Mouse (Mus musculus) lung, postnatal 0 days (tissue): ENCODE measurements around the gene Odf4. TPM values are rescaled to one million over a fixed set of nuclear protein-coding genes. Genes with fewer than 3 reads are reported as not detected.

Source experiments
- ATAC-seq: fragments of 200-750 bp; cut with Nextera tagmentation; 2 replicates; pipeline ENCODE4 v1.8.0; 2017; ENCODE audit warnings: moderate library complexity
- DNase-seq: peaks from one replicate; pipeline ENCODE4 v3.0.0-alpha.2; 2016; ENCODE audit warnings: low spot score
- H3K27ac ChIP-seq: fragments of 300-500 bp; sonication (generic); 2 replicates; pipeline ENCODE4 v1.5.1; 2014; ENCODE audit warnings: antibody characterized with exemption, mild to moderate bottlenecking, low read length, mixed read lengths
- H3K27me3 ChIP-seq: fragments of 300-500 bp; sonication (generic); replicated peaks from 2 replicates; pipeline ENCODE4 v1.6.1; 2014; ENCODE audit warnings: low read length, mixed read lengths; ENCODE audit not compliant: insufficient read depth
- H3K36me3 ChIP-seq: fragments of 300-500 bp; sonication (generic); 2 replicates; pipeline ENCODE4 v1.6.1; 2014; ENCODE audit warnings: low read length, mixed read lengths; ENCODE audit not compliant: insufficient read depth
- H3K4me1 ChIP-seq: fragments of 300-500 bp; sonication (generic); 2 replicates; pipeline ENCODE4 v1.6.1; 2014; ENCODE audit warnings: antibody characterized with exemption, low read depth, low read length, mixed read lengths; ENCODE audit not compliant: insufficient read depth
- H3K4me2 ChIP-seq: fragments of 300-500 bp; sonication (generic); replicated peaks from 2 replicates; pipeline ENCODE4 v1.6.1; 2014; ENCODE audit warnings: low read depth, mild to moderate bottlenecking, low read length, moderate library complexity, mixed read lengths
- H3K4me3 ChIP-seq: fragments of 300-500 bp; sonication (generic); 2 replicates; pipeline ENCODE4 v1.5.1; 2014; ENCODE audit warnings: low read depth, low read length
- H3K9ac ChIP-seq: fragments of 300-500 bp; sonication (generic); replicated peaks from 2 replicates; pipeline ENCODE4 v1.6.1; 2014; ENCODE audit warnings: low read depth, mild to moderate bottlenecking
- H3K9me3 ChIP-seq: fragments of 300-500 bp; sonication (generic); 2 replicates; pipeline ENCODE4 v1.6.1; 2016; ENCODE audit warnings: low read length, mixed read lengths
- CTCF ChIP-seq: IDR thresholded peaks from 2 replicates; pipeline ENCODE4 v1.5.1; 2016; ENCODE audit warnings: antibody characterized with exemption, mild to moderate bottlenecking
- EP300 ChIP-seq: IDR thresholded peaks from 2 replicates; pipeline ENCODE4 v1.6.1; 2016; ENCODE audit warnings: antibody characterized with exemption, mild to moderate bottlenecking, control low read depth
- WGBS: fragments of 180-500 bp; shearing (Covaris S2); extraction: QIAGEN DNeasy Blood & Tissue Kit; methylation state at CpG from one replicate; pipeline ENCODE4 v1.1.7; 2014; 5-methylcytosine and 5-hydroxymethylcytosine counted together
- polyA plus RNA-seq: library from polyadenylated mRNA; unstranded; fragments of >200 nt; fragmentation: Nextera tagmentation; extraction: Ambion mirVana; gene quantifications from 2 replicates; pipeline ENCODE4 v1.2.1, GENCODE M21; 2015

Odf4 gene
- polyA plus RNA-seq, 1 experiment from 2014 or later: not detected

DNA sequence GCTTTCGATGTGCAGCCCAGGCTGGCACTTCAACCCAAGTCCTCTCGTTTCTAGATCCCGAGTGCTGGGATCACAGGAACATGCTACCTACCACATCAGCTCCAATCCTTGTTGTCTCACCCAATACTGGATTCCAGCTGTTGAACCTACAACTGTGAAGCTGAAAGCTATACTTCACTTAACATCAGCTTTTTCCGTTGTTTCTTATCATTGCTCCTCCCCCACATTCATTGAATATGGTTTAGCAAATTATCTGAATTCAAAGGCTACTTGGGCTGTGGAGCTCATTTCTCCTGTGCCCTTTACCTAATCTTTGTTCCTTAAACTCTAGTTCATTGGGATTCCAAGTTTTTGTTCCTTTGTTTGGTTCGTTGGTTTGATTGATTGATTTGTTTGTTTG lies 48.1 kb downstream of the Odf4 start:
- ATAC-seq: no peak
- Histone ChIP-seq H3K4me3 (no peak overlapping the region), H3K27me3 (no peaks in the 10 kb centered on the region), H3K9ac (no peak overlapping the region), H3K9me3 (no peaks in the 10 kb centered on the region), H3K36me3 (no peaks in the 10 kb centered on the region), H3K4me1 (no peaks in the 10 kb centered on the region), H3K4me2 (no peak overlapping the region), H3K27ac (no peak overlapping the region)
- DNase-seq: no peak
- TF ChIP-seq EP300: no peak
- no peak for TF ChIP-seq CTCF
- WGBS: 74% methylated on average over 5 of the region's 5 CpGs

DNA sequence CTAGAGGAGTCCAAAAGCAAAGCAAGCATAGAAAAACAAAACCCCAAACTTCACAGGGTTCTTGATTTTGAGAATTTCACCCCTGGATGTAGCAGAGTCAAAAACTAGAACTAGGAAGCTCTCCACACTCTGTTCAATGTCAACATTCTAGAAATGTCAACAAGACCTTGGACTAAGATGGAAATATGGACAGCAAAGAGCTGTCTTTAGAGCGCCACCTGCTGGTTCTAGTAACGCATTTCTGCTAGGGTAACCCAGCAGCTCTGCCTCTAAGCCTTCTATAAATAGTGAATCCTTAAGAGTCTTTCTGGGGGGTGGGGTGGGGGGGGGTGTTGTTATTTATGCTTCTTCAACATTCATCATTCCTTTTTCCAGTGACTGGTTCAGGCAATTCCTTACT lies 52.0 kb downstream of the Odf4 start:
- WGBS: 0% methylated on average over 2 of the region's 2 CpGs
- no peak overlapping the region for H3K9ac ChIP-seq
- DNase-seq: peak; percentile 92
- peak; percentile 46 for ATAC-seq
- H3K36me3 ChIP-seq: no peaks in the 10 kb centered on the region
- no peak overlapping the region for H3K27ac ChIP-seq
- no peak overlapping the region for H3K4me3 ChIP-seq
- H3K4me1 ChIP-seq: peaks cover 9% of the 10 kb centered on the region; the same call in 1 of the 2 replicates
- no peak overlapping the region for H3K4me2 ChIP-seq
- TF ChIP-seq CTCF (peak; percentile 89), EP300 (no peak)
- H3K9me3 ChIP-seq: no peaks in the 10 kb centered on the region
- H3K27me3 ChIP-seq: no peaks in the 10 kb centered on the region

Other genes with a start within 250 kb of the Odf4 start
- gene Myh10, start 235.5 kb downstream of the Odf4 start, polyA plus RNA-seq: 51.8 and 60.5 TPM in 2 replicates
- gene Ndel1, start 55.2 kb downstream of the Odf4 start, polyA plus RNA-seq: 79.1 and 85.4 TPM in 2 replicates
- 0.16 and 0.19 TPM in 2 replicates for gene Rnf222, start 38.5 kb downstream of the Odf4 start, polyA plus RNA-seq
- gene Rpl26, start 25.5 kb downstream of the Odf4 start, polyA plus RNA-seq: 741 and 807 TPM in 2 replicates
- gene Arhgef15, start 30.4 kb upstream of the Odf4 start, polyA plus RNA-seq: 24.2 and 30.7 TPM in 2 replicates
- 4.3 and 5.5 TPM in 2 replicates for gene Slc25a35, start 41.0 kb upstream of the Odf4 start, polyA plus RNA-seq
- 16.0 and 18.3 TPM in 2 replicates for gene Rangrf, start 48.1 kb upstream of the Odf4 start, polyA plus RNA-seq
- gene Pfas, start 81.4 kb upstream of the Odf4 start, polyA plus RNA-seq: 7.0 and 9.0 TPM in 2 replicates
- gene Ctc1, start 88.8 kb upstream of the Odf4 start, polyA plus RNA-seq: 12.2 and 12.3 TPM in 2 replicates
- gene Aurkb, start 118.6 kb upstream of the Odf4 start, polyA plus RNA-seq: 6.5 and 9.1 TPM in 2 replicates
- 20.1 and 21.9 TPM in 2 replicates for gene Borcs6, start 132.6 kb upstream of the Odf4 start, polyA plus RNA-seq
- 62.9 and 70.0 TPM in 2 replicates for gene Tmem107, start 143.7 kb upstream of the Odf4 start, polyA plus RNA-seq
- gene Vamp2, start 161.4 kb upstream of the Odf4 start, polyA plus RNA-seq: 45.0 and 50.6 TPM in 2 replicates
- 16.6 and 30.0 TPM in 2 replicates for gene Per1, start 168.1 kb upstream of the Odf4 start, polyA plus RNA-seq
- gene Hes7, start 193.3 kb upstream of the Odf4 start, polyA plus RNA-seq: 0.38 and 0.49 TPM in 2 replicates
- 0.42 and 0.50 TPM in 2 replicates for gene 9130213A22Rik, start 195.5 kb upstream of the Odf4 start, polyA plus RNA-seq
- gene Aloxe3, start 198.8 kb upstream of the Odf4 start, polyA plus RNA-seq: 0.13 and 0.44 TPM in 2 replicates
- gene Alox12b, start 229.9 kb upstream of the Odf4 start, polyA plus RNA-seq: not detected in 2 replicates